Mouse (Mus musculus): ENCODE measurements around the gene Nfe2.
A peak's percentile ranks its signal among the peaks of the same experiment; 100 is the strongest.
"Not testable (repeated sequence)": the region's sequence is repeated elsewhere in the genome, so short reads cannot be mapped to it uniquely, and the experiment has no call there.

Nfe2 gene

GRCm38 (mm10) chr15:103250195-103250740, 7.9 kb downstream of the Nfe2 start:
- peak; percentile 83 for DNase-seq (ENCODE audit: extremely low spot score)

DNA sequence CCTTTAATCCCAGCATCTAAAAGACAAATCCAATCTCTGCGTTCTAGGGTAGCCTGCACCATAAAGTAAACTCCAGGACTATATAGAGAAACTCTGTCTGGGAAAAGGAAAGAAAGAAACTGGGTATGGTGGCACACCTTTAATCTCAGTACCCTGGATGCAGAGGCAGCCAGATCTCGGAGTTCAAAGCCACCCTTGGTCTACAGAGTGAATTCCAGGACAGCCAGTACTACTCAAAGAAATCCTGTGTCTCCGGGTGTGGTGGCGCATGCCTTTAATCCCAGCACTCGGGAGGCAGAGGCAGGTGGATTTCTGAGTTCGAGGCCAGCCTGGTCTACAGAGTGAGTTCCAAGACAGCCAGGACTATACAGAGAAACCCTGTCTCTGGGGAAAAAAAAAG, 8.7 kb downstream of the Nfe2 start:
- not testable (repeated sequence) for DNase-seq (ENCODE audit: extremely low spot score)

- no peak for DNase-seq (ENCODE audit: extremely low spot score)
Observed at GRCm38 (mm10) chr15:103248401-103249313, 9.5 kb downstream of the Nfe2 start.

- no peak for DNase-seq (ENCODE audit: extremely low spot score)
Observed at GRCm38 (mm10) chr15:103247782-103248400, 10.3 kb downstream of the Nfe2 start.

GRCm38 (mm10) chr15:103247078-103247781, 11.0 kb downstream of the Nfe2 start:
- no peak for DNase-seq (ENCODE audit: extremely low spot score)

GRCm38 (mm10) chr15:103245616-103246015, 12.6 kb downstream of the Nfe2 start:
- no peak for DNase-seq (ENCODE audit: extremely low spot score)

DNA sequence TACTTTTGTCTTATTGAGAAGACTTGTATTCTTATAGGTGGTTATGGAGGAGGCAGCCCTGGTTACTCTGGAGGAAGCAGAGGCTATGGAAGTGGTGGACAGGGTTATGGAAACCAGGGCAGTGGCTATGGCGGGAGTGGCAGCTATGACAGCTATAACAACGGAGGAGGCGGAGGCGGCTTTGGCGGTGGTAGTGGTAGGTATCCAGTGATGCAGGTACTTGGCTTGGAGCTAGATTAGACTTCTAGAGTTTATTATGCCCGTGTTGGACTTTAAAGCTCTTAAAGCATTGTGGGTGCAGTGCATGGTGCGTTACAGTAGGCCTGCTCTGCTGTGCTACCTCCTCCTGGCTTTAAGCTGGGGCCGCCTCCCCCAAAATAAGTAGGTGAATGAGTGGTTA, 15.3 kb downstream of the Nfe2 start:
- DNase-seq (ENCODE audit: extremely low spot score): no peak

DNA sequence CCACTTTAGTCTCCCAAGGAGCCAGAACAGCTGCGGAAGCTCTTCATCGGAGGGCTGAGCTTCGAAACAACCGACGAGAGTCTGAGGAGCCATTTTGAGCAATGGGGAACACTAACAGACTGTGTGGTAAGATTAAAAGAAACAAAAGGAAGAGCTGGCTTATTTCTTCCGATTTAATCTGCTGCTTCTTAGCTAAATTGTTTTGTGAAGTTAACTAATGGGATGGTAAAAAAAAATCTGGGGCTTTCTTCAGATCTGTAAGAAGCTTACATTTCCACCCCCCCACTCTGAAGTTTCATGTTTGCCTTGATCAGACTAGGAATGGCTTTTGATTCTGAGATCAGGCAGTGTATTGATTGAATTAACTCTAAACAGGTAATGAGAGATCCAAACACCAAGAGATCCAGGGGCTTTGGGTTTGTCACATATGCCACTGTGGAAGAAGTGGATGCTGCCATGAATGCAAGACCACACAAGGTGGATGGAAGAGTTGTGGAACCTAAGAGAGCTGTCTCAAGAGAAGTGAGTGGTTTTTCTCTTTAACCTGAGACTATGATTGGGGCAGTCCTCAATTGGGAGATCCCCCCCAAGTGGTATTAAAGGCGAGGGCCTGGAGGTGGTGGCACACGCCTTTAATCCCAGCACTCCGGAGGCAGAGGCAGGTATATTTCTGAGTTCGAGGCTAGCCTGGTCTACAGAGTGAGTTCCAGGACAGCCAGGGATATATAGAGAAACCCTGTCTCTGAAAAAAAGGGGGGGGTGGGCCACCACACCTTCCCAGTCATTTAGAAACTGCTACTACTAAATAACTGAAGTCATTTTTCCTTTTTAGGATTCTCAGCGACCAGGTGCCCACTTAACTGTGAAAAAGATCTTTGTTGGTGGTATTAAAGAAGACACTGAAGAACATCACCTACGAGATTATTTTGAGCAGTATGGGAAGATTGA, 16.9 kb downstream of the Nfe2 start:
- not testable (repeated sequence) for DNase-seq (ENCODE audit: extremely low spot score)

GRCm38 (mm10) chr15:103240160-103241028, 17.8 kb downstream of the Nfe2 start, which contains the start of gene Hnrnpa1:
Gene Hnrnpa1 (plus strand): TSS chr15:103240432.
- DNase-seq (ENCODE audit: extremely low spot score): peak; percentile 94

DNA sequence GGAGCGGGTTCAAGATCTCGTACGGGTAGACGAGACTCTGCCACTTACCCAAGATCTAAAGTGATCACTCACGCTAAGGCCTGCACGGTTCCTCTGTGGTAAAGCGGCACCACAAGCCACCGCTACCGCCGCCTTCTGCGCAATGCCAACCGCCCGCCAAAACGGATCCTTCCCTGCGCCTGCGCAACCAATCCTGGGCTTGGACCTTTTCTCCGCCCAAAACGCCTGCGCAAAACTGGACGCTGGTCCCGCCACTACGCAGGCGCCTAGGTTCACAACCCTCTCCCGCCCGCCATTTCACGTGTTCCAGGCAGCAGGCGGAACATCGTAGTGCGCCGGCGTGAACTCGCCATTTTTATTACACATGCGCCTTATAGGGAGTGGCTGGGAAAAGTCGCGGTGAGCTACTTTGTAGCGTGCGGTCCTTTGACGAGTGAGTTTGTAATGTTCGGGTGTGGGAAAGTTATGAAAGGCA, 18.5 kb downstream of the Nfe2 start, which contains the start of gene Cbx5:
Gene Cbx5, minus strand, starts transcription at position 132 of the 475 bp plus-strand sequence.
- peak; percentile 94 for DNase-seq (ENCODE audit: extremely low spot score)

DNA sequence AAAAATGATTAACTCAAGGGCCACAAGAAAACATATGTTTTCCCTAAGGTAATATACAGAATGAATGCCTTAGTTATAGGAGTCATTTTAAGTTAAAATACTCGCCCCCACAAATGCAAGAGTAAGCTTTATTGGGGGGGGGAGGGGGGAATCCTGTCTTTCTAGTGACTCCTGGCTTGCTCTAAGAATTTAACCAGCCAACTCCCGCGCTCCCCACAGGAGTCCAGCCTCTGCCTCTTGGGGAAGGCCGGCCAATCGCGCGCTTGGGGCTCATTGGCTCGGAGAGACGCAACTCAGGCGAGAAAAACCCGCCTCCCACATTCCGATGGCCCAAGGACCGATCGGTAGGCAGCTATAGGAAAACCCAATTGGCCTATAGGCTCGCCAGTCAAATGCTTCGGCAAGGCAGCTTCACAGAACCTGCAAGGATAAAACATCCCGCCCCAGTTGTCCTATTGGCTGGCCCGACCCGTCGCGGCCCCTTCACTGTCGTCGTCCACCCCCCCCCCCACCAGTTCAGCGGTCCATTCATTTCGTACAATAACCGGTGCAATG, 19.0 kb downstream of the Nfe2 start:
- peak; percentile 94 for DNase-seq (ENCODE audit: extremely low spot score)

DNA sequence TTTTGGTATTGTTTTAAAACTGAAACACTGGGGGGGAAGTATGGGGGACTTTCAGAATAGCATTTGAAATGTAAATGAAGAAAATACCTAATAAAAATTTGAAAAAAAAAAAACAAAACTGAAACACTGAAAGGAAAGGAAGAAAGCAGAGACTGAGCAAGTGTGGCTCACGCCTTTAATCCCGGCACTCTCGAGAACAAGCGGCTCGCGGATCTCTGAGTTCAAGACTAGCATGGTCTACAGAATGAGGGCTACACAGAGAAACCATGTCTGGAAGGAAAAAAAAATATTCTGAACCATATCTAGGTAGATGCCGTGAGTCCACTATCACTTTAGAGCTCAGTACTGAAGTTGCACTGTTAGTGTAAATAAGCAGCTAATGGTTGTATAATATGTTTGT, 20.9 kb downstream of the Nfe2 start:
- no peak for DNase-seq (ENCODE audit: extremely low spot score)

DNA sequence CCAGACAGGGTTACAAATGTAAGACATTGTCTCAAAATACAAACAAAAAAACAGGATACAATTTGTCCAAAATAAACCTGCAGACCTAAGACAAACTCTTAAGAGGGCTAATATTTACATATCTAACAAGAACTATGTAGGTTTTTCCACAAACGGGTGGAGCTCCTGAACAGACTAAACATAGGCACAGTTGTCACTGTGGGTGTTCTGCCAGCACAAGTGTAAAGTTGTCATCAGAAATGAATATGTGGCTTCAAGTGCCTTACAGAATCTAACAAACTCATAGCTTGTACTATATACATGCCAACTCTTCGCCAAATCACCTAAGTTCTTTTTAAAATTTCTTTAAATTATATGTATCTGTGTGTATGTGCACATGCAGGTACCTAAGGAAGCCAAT, 25.1 kb downstream of the Nfe2 start:
- no peak for DNase-seq (ENCODE audit: extremely low spot score)

- no peak for DNase-seq (ENCODE audit: extremely low spot score)
Observed at GRCm38 (mm10) chr15:103228904-103229303, 29.3 kb downstream of the Nfe2 start.

- DNase-seq (ENCODE audit: extremely low spot score): no peak
Observed at GRCm38 (mm10) chr15:103227572-103227971, 30.6 kb downstream of the Nfe2 start.

DNA sequence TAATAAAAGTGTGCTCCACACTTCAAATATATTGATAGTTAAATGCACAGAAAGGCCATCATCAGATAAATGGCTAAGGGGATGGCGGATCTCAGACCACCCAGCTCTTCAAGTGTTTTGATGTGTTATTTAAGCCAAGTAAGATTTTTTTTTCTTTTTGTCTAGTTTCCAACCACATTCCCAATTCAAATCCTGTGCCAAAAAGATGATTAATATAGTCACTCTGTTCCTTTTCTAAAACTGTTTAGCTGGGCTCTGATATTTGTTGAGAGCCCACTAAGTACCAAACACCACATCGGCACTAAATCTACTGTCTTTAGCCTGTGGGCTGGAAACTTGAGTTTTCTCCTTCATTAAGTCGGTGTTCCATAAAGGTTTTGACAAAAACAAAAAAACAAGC, 31.2 kb downstream of the Nfe2 start:
- DNase-seq (ENCODE audit: extremely low spot score): no peak

- DNase-seq (ENCODE audit: extremely low spot score): no peak
Observed at GRCm38 (mm10) chr15:103224161-103224560, 34.0 kb downstream of the Nfe2 start.

DNA sequence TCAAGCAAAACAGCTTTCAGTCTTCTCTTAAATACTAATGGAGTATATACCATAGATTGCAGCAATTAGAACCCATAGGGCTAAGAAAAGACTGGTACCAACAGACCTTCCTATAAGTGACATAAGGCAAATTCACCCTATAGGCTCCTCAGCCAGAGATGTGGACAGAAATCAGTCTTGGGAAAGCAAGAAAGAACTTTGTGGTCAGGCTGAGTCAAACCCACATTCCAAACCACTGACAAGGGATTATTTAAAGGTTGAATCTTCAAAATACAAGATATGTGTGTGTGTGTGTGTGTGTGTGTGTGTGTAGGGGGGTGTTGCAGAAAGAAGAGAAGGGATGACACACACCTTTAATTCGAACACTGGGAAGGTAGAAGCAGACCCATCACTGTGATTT, 36.8 kb downstream of the Nfe2 start:
- DNase-seq (ENCODE audit: extremely low spot score): no peak

DNA sequence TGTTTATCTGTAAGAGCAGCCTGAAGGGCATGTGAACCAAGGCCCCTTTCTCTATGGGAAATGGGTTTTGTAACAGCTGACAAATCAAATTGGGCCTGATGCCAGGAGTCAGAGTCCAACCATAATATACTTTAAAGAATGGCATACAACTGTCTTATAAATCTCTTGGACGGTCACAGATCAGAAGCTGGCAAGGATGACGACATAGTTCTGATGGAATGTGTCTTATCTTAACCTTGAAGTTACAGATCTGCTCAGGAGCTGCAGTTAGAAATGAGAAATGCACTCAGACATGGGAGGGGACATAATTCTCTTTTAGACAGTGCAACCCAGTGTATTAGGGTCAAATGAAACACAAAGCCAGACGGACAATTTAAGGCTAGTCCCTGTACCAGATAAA, 37.4 kb downstream of the Nfe2 start:
- DNase-seq (ENCODE audit: extremely low spot score): no peak

Measured in embryo, embryonic 9.5 days (tissue).